Mouse (Mus musculus): ENCODE results near the gene Astn2. TPM values are rescaled to one million over a fixed set of nuclear protein-coding genes. Genes with fewer than 3 reads are reported as not detected.

Astn2 gene
- total and polyA plus RNA-seq, 3 experiments: not detected

GRCm38 (mm10) chr4:65491541-65491940, 912.9 kb downstream of the Astn2 start:
- TF ChIP-seq ZC3H11A (IDR thresholded peaks at IDR 0.05; ENCODE audit: low read depth, low read length) (no peak), KAT2A (conservative IDR thresholded peaks at IDR 0.05; ENCODE audit: low read depth, low read length) (no peak), SMC3 (IDR thresholded peaks at IDR 0.05; ENCODE audit: low read depth, low read length) (no peak), POLR2A (IDR thresholded peaks at IDR 0.05; ENCODE audit: control insufficient read depth in 1 of 2, insufficient read depth in 1 of 2, low read depth in 1 of 2, low read length in 2 of 2, poor library complexity in 1 of 2) (no peak), MYC (IDR thresholded peaks at IDR 0.05; ENCODE audit: low read depth, low read length) (no peak), ZKSCAN1 (IDR thresholded peaks at IDR 0.05; ENCODE audit: low read depth, low read length) (no peak), MYB (IDR thresholded peaks at IDR 0.05; ENCODE audit: low read depth, low read length) (no peak), MAFK (IDR thresholded peaks at IDR 0.05; ENCODE audit: borderline replicate concordance, low read depth, low read length) (no peak), ELF1 (IDR thresholded peaks at IDR 0.05; ENCODE audit: low read depth, low read length) (no peak), JUND (IDR thresholded peaks at IDR 0.05; ENCODE audit: low read depth, low read length) (no peak), ETS1 (IDR thresholded peaks at IDR 0.05; ENCODE audit: low read depth, low read length) (no peak), E2F4 (IDR thresholded peaks at IDR 0.05; ENCODE audit: borderline replicate concordance, low read depth, low read length) (no peak), USF1 (IDR thresholded peaks at IDR 0.05; ENCODE audit: low read depth, low read length) (no peak), SIN3A (IDR thresholded peaks at IDR 0.05; ENCODE audit: low read length) (no peak)
- no peaks in the 10 kb centered on the region for H3K79me2 ChIP-seq (ENCODE audit: control insufficient read depth, insufficient read depth, low read length, poor library complexity)
- no peak overlapping the region for H3K27ac ChIP-seq (ENCODE audit: control insufficient read depth, low read depth, low read length)
- H3K36me3 ChIP-seq (ENCODE audit: control insufficient read depth in 1 of 2, insufficient read depth in 2 of 2, low read length in 2 of 2): no peaks in the 10 kb centered on the region
- H3K27me3 ChIP-seq (ENCODE audit: control insufficient read depth in 1 of 2, insufficient read depth in 2 of 2, low read length in 2 of 2): no peaks in the 10 kb centered on the region
- DNase-seq (ENCODE audit: low read depth, low spot score): no peak
- no peak overlapping the region for H3K9ac ChIP-seq (ENCODE audit: control insufficient read depth, low read depth, low read length, poor library complexity, severe bottlenecking)
- no peaks in the 10 kb centered on the region for H3K4me1 ChIP-seq (ENCODE audit: control insufficient read depth in 1 of 2, insufficient read depth in 2 of 2, low read length in 2 of 2)
- H3K4me3 ChIP-seq (ENCODE audit: control insufficient read depth in 1 of 2, insufficient read depth in 1 of 2, low read depth in 2 of 2, low read length in 2 of 2): no peak overlapping the region
- no peaks in the 10 kb centered on the region for H3K9me3 ChIP-seq (replicated peaks; ENCODE audit: insufficient read depth, low read length)

- no peaks in the 10 kb centered on the region for H3K79me2 ChIP-seq (ENCODE audit: control insufficient read depth, insufficient read depth, low read length, poor library complexity)
- no peak for DNase-seq (ENCODE audit: low read depth, low spot score)
- TF ChIP-seq TAL1 (IDR thresholded peaks at IDR 0.05; ENCODE audit: low read length) (no peak), MAFK (IDR thresholded peaks at IDR 0.05; ENCODE audit: borderline replicate concordance, low read depth, low read length) (no peak), RAD21 (IDR thresholded peaks at IDR 0.05; ENCODE audit: low read depth, low read length) (no peak), MEF2A (IDR thresholded peaks at IDR 0.05; ENCODE audit: extremely low read depth, insufficient replicate concordance, low read depth, low read length, poor library complexity, severe bottlenecking) (no peak), UBTF (IDR thresholded peaks at IDR 0.05; ENCODE audit: borderline replicate concordance, insufficient read depth, low read depth, low read length) (no peak), USF2 (IDR thresholded peaks at IDR 0.05; ENCODE audit: borderline replicate concordance in 1 of 2, insufficient read depth in 1 of 2, low read depth in 1 of 2, low read length in 2 of 2) (no peak), CHD1 (IDR thresholded peaks at IDR 0.05; ENCODE audit: low read depth, low read length) (no peak), GABPA (IDR thresholded peaks at IDR 0.05; ENCODE audit: low read depth, low read length) (no peak), POLR2AphosphoS2 (IDR thresholded peaks at IDR 0.05; ENCODE audit: low read length) (no peak), CTCF (IDR thresholded peaks at IDR 0.05 in 2 of 3, conservative IDR thresholded peaks at IDR 0.05 in 1 of 3; ENCODE audit: control insufficient read depth in 1 of 3, insufficient read depth in 1 of 3, low read depth in 2 of 3, low read length in 3 of 3, poor library complexity in 1 of 3, severe bottlenecking in 1 of 3) (no peak), SIN3A (IDR thresholded peaks at IDR 0.05; ENCODE audit: low read length) (no peak), TBP (IDR thresholded peaks at IDR 0.05; ENCODE audit: low read depth, low read length) (no peak), ZC3H11A (IDR thresholded peaks at IDR 0.05; ENCODE audit: low read depth, low read length) (no peak), CHD2 (IDR thresholded peaks at IDR 0.05; ENCODE audit: low read length) (no peak), EP300 (IDR thresholded peaks at IDR 0.05; ENCODE audit: low read depth in 1 of 2, low read length in 2 of 2) (no peak), SMC3 (IDR thresholded peaks at IDR 0.05; ENCODE audit: low read depth, low read length) (no peak)
- H3K4me3 ChIP-seq (ENCODE audit: control insufficient read depth in 1 of 2, insufficient read depth in 1 of 2, low read depth in 2 of 2, low read length in 2 of 2): no peak overlapping the region
- H3K36me3 ChIP-seq (ENCODE audit: control insufficient read depth in 1 of 2, insufficient read depth in 2 of 2, low read length in 2 of 2): no peaks in the 10 kb centered on the region
- H3K9me3 ChIP-seq (replicated peaks; ENCODE audit: insufficient read depth, low read length): no peaks in the 10 kb centered on the region
- no peak overlapping the region for H3K9ac ChIP-seq (ENCODE audit: control insufficient read depth, low read depth, low read length, poor library complexity, severe bottlenecking)
- no peak overlapping the region for H3K27ac ChIP-seq (ENCODE audit: control insufficient read depth, low read depth, low read length)
- H3K27me3 ChIP-seq (ENCODE audit: control insufficient read depth in 1 of 2, insufficient read depth in 2 of 2, low read length in 2 of 2): no peaks in the 10 kb centered on the region
- no peaks in the 10 kb centered on the region for H3K4me1 ChIP-seq (ENCODE audit: control insufficient read depth in 1 of 2, insufficient read depth in 2 of 2, low read length in 2 of 2)
Observed at GRCm38 (mm10) chr4:65489711-65490110, 914.7 kb downstream of the Astn2 start.

Measured in MEL (cell line).